Mouse (Mus musculus): ENCODE measurements around the gene Atp23.

DNA sequence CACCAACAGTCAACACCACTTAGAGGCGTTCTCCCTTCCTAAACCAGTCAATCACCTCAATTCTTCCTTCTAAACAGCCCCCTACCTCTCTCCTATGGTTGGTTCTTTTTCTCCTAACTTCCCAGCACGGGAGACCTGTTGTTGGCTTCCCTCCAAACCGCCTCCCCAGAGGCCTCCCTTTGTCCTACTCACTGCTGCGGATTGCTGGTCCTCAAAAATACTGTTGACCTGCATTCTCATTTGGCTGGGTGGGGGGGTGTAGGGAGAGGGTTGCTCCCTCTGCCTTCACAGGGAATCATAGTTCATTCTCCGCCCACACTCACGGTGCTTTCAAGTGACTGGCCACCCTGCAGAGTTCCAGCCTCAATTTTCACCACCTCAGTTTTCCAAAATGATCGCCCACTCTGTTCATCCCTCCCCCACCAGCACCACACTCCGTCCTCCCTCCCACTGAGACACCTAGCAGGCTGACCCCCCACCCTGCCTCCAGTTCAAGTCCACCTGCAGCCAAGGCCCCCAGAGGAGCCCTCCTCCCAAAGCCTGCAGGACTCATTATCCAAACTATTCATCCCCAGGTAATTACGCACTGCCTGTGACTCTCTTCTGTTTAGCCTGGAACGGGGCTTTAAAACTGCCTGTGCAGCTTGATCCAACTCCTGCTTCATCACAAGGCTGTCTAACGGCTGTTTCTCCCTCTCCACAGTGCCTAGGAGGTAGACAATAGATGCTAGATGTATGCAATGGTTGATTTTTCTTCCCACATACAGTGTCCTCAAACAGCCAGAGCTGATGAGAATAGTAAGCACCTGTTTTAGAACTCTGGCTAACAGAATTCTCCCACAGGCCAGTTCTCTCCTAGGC, 26.2 kb upstream of the Atp23 start:
- TF ChIP-seq GATA1 (IDR thresholded peaks at IDR 0.05; ENCODE audit: low read length) (no peak), TAL1 (IDR thresholded peaks at IDR 0.05; ENCODE audit: low read length) (no peak)
